Mouse (Mus musculus): Measurements from ENCODE around the gene Map4k1.

The Map4k1 gene

GRCm38 (mm10) chr7:28977556-28977955 is 4.3 kb upstream of the Map4k1 start:
- DNase-seq (ENCODE audit: low spot score), result no peak

GRCm38 (mm10) chr7:28982274-28983013 is 594 bp downstream of the Map4k1 start:
- DNase-seq (ENCODE audit: low spot score), result no peak

- DNase-seq (ENCODE audit: low spot score), result no peak
Observed at GRCm38 (mm10) chr7:28983141-28983564, 1.3 kb downstream of the Map4k1 start.

DNA sequence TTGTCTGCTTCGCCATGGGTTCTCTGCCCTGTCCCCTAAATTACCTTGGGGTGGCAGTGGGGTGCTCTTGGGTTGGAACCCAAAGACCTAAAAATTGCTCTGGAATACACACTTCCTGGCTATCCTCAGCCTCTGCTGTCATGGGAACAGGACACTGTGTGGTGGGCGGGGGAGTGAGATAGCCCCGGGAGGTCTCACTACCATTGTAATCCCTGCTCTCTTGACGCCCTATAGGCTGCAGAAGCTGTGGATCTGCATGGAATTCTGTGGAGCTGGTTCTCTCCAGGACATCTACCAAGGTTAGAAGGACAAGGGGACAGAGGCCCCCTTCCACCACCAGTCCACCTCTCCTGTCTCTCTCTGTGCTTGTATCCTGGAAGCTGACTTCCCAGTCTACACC is 2.0 kb downstream of the Map4k1 start:
- DNase-seq (ENCODE audit: low spot score), result no peak

DNA sequence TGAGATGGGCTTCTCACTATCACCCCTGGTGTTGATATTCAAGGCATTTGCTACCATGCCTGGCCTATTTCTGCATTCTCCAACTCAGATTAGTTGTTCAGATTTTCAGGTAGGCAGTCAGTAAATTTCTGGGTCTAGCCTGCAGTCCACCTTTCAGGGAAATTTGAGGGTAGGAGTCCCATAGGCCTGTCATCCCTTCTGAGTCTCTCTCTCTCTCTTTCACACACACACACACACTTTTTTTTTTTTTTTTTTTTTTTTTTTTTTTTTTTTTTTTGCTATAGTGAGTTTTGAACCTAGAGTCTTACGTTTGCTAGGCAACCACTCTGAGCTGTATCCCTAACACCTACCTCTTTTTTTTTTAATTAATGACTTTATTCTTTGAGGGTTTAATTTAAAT is 2.6 kb downstream of the Map4k1 start:
- no peak for DNase-seq (ENCODE audit: low spot score)

DNA sequence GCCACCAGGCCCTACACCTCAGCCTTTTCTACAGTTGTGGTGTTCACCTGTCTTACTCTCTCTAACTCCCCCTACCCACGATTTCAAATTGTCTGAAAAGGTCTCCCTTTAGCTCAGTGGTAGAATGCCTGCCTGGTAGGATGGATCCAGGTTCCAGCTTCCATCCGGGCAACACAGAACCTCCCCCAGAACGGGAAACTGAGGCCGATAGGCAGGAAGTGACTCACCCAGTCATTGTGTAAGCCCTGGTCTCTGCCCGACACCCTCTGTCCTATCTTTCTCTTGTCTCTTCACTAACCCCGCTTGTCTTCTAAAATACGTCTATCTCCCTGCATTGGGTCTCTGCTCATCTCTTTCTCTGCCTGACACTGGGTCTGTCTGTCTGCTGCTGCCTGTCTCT is 3.4 kb downstream of the Map4k1 start:
- DNase-seq (ENCODE audit: low spot score), result no peak

DNA sequence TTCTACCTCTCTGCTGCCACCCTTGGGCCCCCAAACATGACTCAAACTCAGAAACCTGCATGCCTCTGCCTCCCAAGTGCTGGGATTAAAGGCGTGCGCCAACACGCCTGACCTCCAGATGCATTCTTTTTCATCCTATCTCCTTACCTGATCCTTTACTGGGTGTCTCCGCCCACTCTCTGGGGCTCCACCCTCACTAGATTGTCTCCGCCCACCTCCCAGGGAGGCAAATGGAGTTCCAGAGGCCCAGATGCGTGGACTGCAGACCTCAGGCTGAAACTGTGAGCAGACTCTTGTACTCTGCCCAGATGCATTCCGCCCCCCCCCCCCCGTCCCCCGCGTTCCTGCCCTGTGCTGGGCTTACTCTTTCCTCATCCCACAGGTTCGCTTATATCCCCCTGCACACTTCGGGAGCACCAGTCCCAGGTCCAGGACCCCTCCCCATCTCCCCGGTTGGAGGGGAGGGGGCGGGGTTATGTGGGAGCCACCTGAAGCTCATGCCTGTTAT is 9.0 kb downstream of the Map4k1 start:
- DNase-seq (ENCODE audit: low spot score), result no peak

GRCm38 (mm10) chr7:28991616-28992015 is 9.8 kb downstream of the Map4k1 start:
- DNase-seq (ENCODE audit: low spot score), result no peak

- no peak for DNase-seq (ENCODE audit: low spot score)
Observed at GRCm38 (mm10) chr7:28992997-28993396, 11.1 kb downstream of the Map4k1 start.

- DNase-seq (ENCODE audit: low spot score), result no peak
Observed at GRCm38 (mm10) chr7:28993402-28993801, 11.6 kb downstream of the Map4k1 start.

DNA sequence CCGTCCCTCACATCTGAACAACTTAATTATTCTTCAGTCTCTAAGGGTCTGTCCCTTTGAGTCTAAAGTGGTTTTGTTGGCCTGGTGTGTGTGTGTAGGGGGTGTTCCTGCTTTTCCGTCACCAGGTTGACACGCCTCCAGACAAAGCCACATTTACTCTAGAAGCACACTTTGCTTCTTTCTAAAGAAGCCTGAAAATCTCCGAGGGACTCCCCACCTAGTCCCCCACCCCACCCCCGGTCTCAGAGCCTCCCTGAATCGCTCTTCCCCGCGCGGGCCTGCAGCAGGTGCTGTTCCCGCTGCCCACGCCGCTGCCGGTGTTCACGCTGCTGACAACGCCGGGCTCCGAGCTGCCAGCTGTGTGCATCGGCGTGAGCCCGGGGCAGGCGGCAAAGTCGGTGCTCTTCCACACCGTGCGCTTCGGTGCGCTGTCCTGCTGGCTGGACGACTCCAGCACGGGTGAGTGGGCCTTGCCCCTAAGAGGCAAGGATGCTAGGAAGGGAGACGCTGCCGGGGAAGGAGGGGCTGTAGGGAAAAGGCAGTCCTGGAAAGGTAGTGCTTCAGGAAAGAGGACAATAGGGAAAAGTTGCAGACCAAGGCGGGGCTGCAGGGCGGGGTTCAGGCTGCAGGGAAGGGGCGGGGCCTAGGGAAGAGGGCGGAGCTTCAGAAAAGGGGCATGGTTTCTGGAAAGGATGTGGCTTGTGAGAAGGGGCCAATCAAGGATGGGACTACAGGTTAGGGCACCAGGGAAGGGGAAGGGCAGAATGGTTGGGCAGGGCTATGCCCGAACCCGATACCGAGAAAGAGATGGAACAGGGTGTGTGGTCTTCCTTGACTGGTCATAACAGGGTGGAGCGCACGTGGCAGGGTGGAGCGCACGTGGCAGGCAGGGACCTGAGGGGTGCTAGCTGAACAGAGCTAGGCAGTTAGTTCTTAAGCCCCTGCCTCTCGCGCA is 19.1 kb downstream of the Map4k1 start:
- DNase-seq (ENCODE audit: low spot score), result peak; percentile 87

GRCm38 (mm10) chr7:29007224-29008101 is 25.6 kb downstream of the Map4k1 start:
- no peak for DNase-seq (ENCODE audit: low spot score)

GRCm38 (mm10) chr7:29008171-29008570 is 26.3 kb downstream of the Map4k1 start:
- no peak for DNase-seq (ENCODE audit: low spot score)

DNA sequence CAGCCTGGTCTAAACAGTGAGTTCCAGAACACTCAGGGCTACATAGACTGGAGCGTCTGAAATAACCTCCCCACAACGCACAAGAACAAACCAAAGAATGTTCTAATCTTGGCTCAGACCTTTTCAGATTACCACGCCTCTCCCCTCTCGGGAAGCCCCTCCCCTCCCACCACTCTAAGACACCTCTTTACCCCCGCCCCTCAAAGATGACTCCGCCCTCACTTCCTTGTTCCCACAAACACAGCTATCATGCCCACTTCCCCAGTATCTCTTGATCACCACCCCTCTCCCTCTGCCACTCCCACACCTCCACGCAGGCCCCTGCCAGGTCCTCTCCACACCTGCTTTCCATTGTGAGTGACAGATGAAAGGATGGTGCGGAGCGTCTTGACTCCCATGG is 26.9 kb downstream of the Map4k1 start:
- no peak for DNase-seq (ENCODE audit: low spot score)

DNA sequence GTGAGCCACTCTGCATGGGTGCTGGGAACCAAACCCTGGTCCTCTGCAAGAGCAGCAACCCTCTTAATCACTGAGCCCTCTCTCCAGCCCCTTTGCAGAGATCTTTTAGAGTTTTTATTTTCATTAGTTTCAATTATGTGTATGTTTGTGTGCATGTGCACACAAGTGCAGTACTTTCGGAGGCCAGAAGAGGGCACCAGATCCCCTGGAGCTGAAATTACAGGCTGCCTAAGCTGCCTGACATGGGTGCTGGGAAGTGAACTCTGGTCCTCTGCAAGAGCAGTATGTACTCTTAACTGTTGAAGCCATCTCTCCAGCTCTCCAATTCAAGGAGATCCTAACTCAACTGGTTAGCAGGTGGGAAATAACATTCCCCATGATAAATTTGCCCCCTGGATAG is 33.1 kb downstream of the Map4k1 start:
- no peak for DNase-seq (ENCODE audit: low spot score)

GRCm38 (mm10) chr7:29016440-29016839 is 34.6 kb downstream of the Map4k1 start:
- no peak for DNase-seq (ENCODE audit: low spot score)

GRCm38 (mm10) chr7:29017222-29017621 is 35.4 kb downstream of the Map4k1 start:
- DNase-seq (ENCODE audit: low spot score), result no peak

GRCm38 (mm10) chr7:29019447-29020220 is 37.8 kb downstream of the Map4k1 start:
- DNase-seq (ENCODE audit: low spot score), result peak; percentile 34

- DNase-seq (ENCODE audit: low spot score), result no peak
Observed at GRCm38 (mm10) chr7:29022479-29022878, 40.6 kb downstream of the Map4k1 start.

- DNase-seq (ENCODE audit: low spot score), result no peak
Observed at GRCm38 (mm10) chr7:29023514-29023913, 41.7 kb downstream of the Map4k1 start.

GRCm38 (mm10) chr7:29025566-29025965 is 43.7 kb downstream of the Map4k1 start:
- no peak for DNase-seq (ENCODE audit: low spot score)

All from retina, embryonic 14.5 days (tissue).